Mouse (Mus musculus) neural tube, embryonic 12.5 days (tissue): Measurements from ENCODE around the gene Spata45. TPM values are rescaled to one million over a fixed set of nuclear protein-coding genes. Genes with fewer than 3 reads are reported as not detected.

Experiments used
- ATAC-seq: fragments of 200-750 bp; cut with Nextera tagmentation; 2 replicates; pipeline ENCODE4 v1.8.0; 2017; ENCODE audit warnings: low read depth, mild to moderate bottlenecking, moderate TSS enrichment, moderate library complexity; ENCODE audit not compliant: low FRiP score
- H3K27ac ChIP-seq: fragments of 300-500 bp; sonication (generic); 2 replicates; pipeline ENCODE4 v1.5.1; 2016
- H3K27me3 ChIP-seq: fragments of 300-500 bp; sonication (generic); replicated peaks from 2 replicates; pipeline ENCODE4 v1.6.1; 2016; ENCODE audit warnings: mild to moderate bottlenecking
- H3K36me3 ChIP-seq: fragments of 300-500 bp; sonication (generic); 2 replicates; pipeline ENCODE4 v1.6.1; 2016; ENCODE audit warnings: mild to moderate bottlenecking
- H3K4me1 ChIP-seq: fragments of 300-500 bp; sonication (generic); 2 replicates; pipeline ENCODE4 v1.6.1; 2016
- H3K4me2 ChIP-seq: fragments of 300-500 bp; sonication (generic); replicated peaks from 2 replicates; pipeline ENCODE4 v1.6.1; 2016; ENCODE audit warnings: mild to moderate bottlenecking
- H3K4me3 ChIP-seq: fragments of 300-500 bp; sonication (generic); 2 replicates; pipeline ENCODE4 v1.5.1; 2016
- H3K9ac ChIP-seq: fragments of 300-500 bp; sonication (generic); 2 replicates; pipeline ENCODE4 v1.6.1; 2016; ENCODE audit warnings: mild to moderate bottlenecking
- H3K9me3 ChIP-seq: fragments of 300-500 bp; sonication (generic); 2 replicates; pipeline ENCODE4 v1.6.1; 2016; ENCODE audit warnings: mild to moderate bottlenecking
- WGBS: fragments of 180-500 bp; shearing (Covaris S2); methylation state at CpG from one replicate; pipeline ENCODE4 v1.1.7; 2016; 5-methylcytosine and 5-hydroxymethylcytosine counted together
- polyA plus RNA-seq: library from polyadenylated mRNA; unstranded; fragments of >200 nt; fragmentation: Nextera tagmentation; extraction: Ambion mirVana; gene quantifications from 2 replicates; pipeline ENCODE4 v1.2.1, GENCODE M21; 2016

The Spata45 gene
- polyA plus RNA-seq, 1 experiment from 2014 or later: 0.53 TPM

DNA sequence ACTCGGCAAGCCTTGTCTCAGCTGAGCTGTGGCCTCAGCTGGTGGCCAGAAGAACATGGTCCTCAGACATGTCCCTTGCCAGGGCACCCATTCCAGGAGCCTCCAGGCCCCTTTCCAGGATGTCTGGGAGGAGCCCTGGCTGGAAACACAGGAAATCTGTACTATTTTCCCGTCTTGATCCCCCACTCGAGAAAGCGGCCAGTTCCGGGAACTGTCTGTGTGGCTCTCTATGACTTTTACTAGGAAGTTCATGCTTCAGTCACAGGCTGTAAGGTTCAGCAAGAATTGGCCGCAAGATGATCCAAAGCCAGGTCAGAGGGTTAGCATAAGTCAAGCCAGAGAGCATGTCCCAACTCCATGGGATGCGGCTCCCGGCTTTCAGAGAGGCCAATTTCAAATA lies 55.6 kb downstream of the Spata45 start:
- Histone ChIP-seq H3K27me3 (peaks cover 5% of the 10 kb centered on the region), H3K9ac (no peak overlapping the region), H3K4me2 (no peak overlapping the region), H3K9me3 (no peaks in the 10 kb centered on the region), H3K36me3 (no peaks in the 10 kb centered on the region), H3K27ac (no peak overlapping the region), H3K4me3 (no peak overlapping the region), H3K4me1 (no peaks in the 10 kb centered on the region)
- 85% methylated on average over 8 of the region's 8 CpGs for WGBS
- no peak for ATAC-seq

Other genes with a start within 250 kb of the Spata45 start
- gene Rps6kc1, start 124.9 kb upstream of the Spata45 start, polyA plus RNA-seq: 24.7 and 26.4 TPM in 2 replicates
- gene Angel2, start 111.5 kb upstream of the Spata45 start, polyA plus RNA-seq: 65.3 and 66.0 TPM in 2 replicates
- gene Vash2, start 57.3 kb upstream of the Spata45 start, polyA plus RNA-seq: 82.5 and 82.9 TPM in 2 replicates
- gene Flvcr1, start 10.5 kb upstream of the Spata45 start, polyA plus RNA-seq: 8.4 and 9.6 TPM in 2 replicates
- 13.8 and 14.8 TPM in 2 replicates for gene Tatdn3, start 26.3 kb downstream of the Spata45 start, polyA plus RNA-seq
- gene Nsl1, start 26.4 kb downstream of the Spata45 start, polyA plus RNA-seq: 14.5 and 15.2 TPM in 2 replicates
- gene Batf3, start 61.2 kb downstream of the Spata45 start, polyA plus RNA-seq: 2.8 and 4.2 TPM in 2 replicates
- not detected in 2 replicates for gene Fam71a, start 128.2 kb downstream of the Spata45 start, polyA plus RNA-seq
- 2.0 and 2.1 TPM in 2 replicates for gene Atf3, start 181.4 kb downstream of the Spata45 start, polyA plus RNA-seq